Mouse (Mus musculus) limb, embryonic 15.5 days (tissue): ENCODE measurements at regions not wholly inside any gene's neighbourhood (a gene's known extent, or its start where the extent isn't known, plus 50 kb on each side); places are given as distances from the start of the nearest gene placed in this dataset.

ENCODE experiments used
- ATAC-seq: fragments of 200-750 bp; cut with Nextera tagmentation; 2 replicates; pipeline ENCODE4 v1.8.0; 2017; ENCODE audit warnings: low read depth, moderate TSS enrichment; ENCODE audit not compliant: insufficient number of reproducible peaks, low FRiP score, low TSS enrichment
- H3K27ac ChIP-seq: fragments of 300-500 bp; sonication (generic); 2 replicates; pipeline ENCODE4 v1.5.1; 2015; ENCODE audit warnings: moderate library complexity, mild to moderate bottlenecking, inconsistent platforms
- H3K27me3 ChIP-seq: fragments of 300-500 bp; sonication (generic); 2 replicates; pipeline ENCODE4 v1.6.1; 2015; ENCODE audit warnings: inconsistent platforms
- H3K36me3 ChIP-seq: fragments of 300-500 bp; sonication (generic); 2 replicates; pipeline ENCODE4 v1.6.1; 2015; ENCODE audit warnings: inconsistent platforms
- H3K4me1 ChIP-seq: fragments of 300-500 bp; sonication (generic); 2 replicates; pipeline ENCODE4 v1.6.1; 2015; ENCODE audit warnings: inconsistent platforms
- H3K4me2 ChIP-seq: fragments of 300-500 bp; sonication (generic); 2 replicates; pipeline ENCODE4 v1.6.1; 2015; ENCODE audit warnings: mild to moderate bottlenecking, inconsistent platforms
- H3K4me3 ChIP-seq: fragments of 300-500 bp; sonication (generic); 2 replicates; pipeline ENCODE4 v1.5.1; 2015; ENCODE audit warnings: mild to moderate bottlenecking, inconsistent platforms
- H3K9ac ChIP-seq: fragments of 300-500 bp; sonication (generic); 2 replicates; pipeline ENCODE4 v1.6.1; 2015; ENCODE audit warnings: inconsistent platforms
- H3K9me3 ChIP-seq: fragments of 300-500 bp; sonication (generic); 2 replicates; pipeline ENCODE4 v1.6.1; 2016; ENCODE audit warnings: inconsistent platforms
- WGBS: fragments of 180-500 bp; shearing (Covaris S2); methylation state at CpG from one replicate; pipeline ENCODE4 v1.1.7; 2015; 5-methylcytosine and 5-hydroxymethylcytosine counted together

DNA sequence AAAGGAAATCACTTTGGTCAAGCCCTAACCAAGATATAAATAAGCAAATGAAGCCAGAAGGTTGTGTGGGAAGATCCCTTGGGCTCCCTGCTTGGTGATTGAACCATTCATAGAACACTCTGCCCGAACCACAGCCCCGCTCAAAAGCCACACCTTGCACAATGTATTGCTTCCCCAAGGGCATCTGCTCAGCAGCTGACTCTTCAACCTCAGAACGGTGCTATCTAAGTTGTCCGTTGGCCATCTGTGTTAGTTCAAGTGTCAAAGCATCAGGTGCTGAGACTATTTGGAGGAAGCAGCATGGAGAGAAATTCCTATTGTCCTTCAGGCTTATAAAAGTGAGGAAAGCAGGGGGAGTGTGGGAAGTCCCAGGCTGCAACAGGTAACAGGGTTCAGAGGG is 96.8 kb upstream of the 1700056E22Rik start:
- no peaks in the 10 kb centered on the region for H3K9me3 ChIP-seq
- 67% methylated on average over 4 of the region's 4 CpGs for WGBS
- ATAC-seq, result no peak
- H3K36me3 ChIP-seq, result no peaks in the 10 kb centered on the region
- no peaks in the 10 kb centered on the region for H3K4me1 ChIP-seq
- H3K9ac ChIP-seq, result no peak overlapping the region
- H3K27ac ChIP-seq, result no peak overlapping the region
- no peak overlapping the region for H3K4me3 ChIP-seq
- H3K27me3 ChIP-seq, result no peaks in the 10 kb centered on the region
- H3K4me2 ChIP-seq, result no peak overlapping the region

DNA sequence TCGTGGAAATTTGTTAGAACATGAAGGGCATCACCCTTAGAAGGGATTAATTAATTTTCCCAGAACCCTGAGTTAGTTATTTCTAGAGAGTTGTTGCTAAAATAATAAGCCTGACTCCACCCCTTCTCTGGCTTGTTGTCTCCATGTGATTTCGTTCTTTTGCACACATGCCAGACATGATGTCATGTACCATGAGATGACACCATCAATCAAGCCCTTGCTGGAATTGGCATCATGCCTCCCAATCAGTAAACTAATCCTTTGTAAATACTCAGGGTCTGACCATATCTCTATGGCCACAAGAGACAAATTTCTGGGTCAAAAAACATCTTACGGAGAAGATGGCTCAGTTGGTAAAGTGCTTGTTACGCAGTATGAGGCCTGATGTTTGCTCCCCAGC is 93.2 kb upstream of the 1700056E22Rik start:
- Histone ChIP-seq H3K4me1 (no peaks in the 10 kb centered on the region), H3K27me3 (no peaks in the 10 kb centered on the region), H3K4me2 (no peak overlapping the region), H3K9me3 (no peaks in the 10 kb centered on the region), H3K36me3 (no peaks in the 10 kb centered on the region), H3K27ac (no peak overlapping the region), H3K9ac (no peak overlapping the region), H3K4me3 (no peak overlapping the region)
- ATAC-seq, result no peak
- WGBS, result 76% methylated on average over 4 of the region's 4 CpGs

- Histone ChIP-seq H3K27me3 (no peaks in the 10 kb centered on the region), H3K27ac (no peak overlapping the region), H3K36me3 (no peaks in the 10 kb centered on the region), H3K4me2 (no peak overlapping the region), H3K4me3 (no peak overlapping the region), H3K9me3 (no peaks in the 10 kb centered on the region), H3K4me1 (no peaks in the 10 kb centered on the region), H3K9ac (no peak overlapping the region)
- WGBS, result 76% methylated on average over 3 of the region's 3 CpGs
- ATAC-seq, result no peak
Observed at GRCm38 (mm10) chr1:184126909-184127308, 92.8 kb upstream of the 1700056E22Rik start.
